Mouse (Mus musculus) adrenal gland, postnatal 4 days (tissue): ENCODE data around the gene Fam129a. TPM values are rescaled to one million over a fixed set of nuclear protein-coding genes. Genes with fewer than 3 reads are reported as not detected.
"Not testable (repeated sequence)": the region's sequence is repeated elsewhere in the genome, so short reads cannot be mapped to it uniquely, and the experiment has no call there.

Experiments used
- DNase-seq, 2 experiments: peaks; one replicate each; pipeline ENCODE4 v3.0.0; 2021 to 2022; ENCODE audit warnings: low spot score in 2 of 2, mixed read lengths in 2 of 2
- total RNA-seq, 2 experiments: library from RNA; stranded (reverse); gene quantifications; 2 replicates each; pipeline ENCODE4 v1.2.3; 2021

Gene Fam129a
- total RNA-seq, 2 experiments from 2014 or later: 69.0 to 77.2 TPM

- no peak for DNase-seq
Observed at GRCm38 (mm10) chr1:151723771-151724170, 152.8 kb downstream of the Fam129a start.

GRCm38 (mm10) chr1:151725590-151725989 lies 154.6 kb downstream of the Fam129a start:
- DNase-seq: no peak

GRCm38 (mm10) chr1:151726358-151726757 lies 155.4 kb downstream of the Fam129a start:
- no peak for DNase-seq

- DNase-seq: no peak
Observed at GRCm38 (mm10) chr1:151728141-151728540, 157.2 kb downstream of the Fam129a start.

GRCm38 (mm10) chr1:151737146-151737545 lies 166.2 kb downstream of the Fam129a start:
- no peak for DNase-seq

GRCm38 (mm10) chr1:151741199-151741621 lies 170.2 kb downstream of the Fam129a start:
- no peak for DNase-seq

- not testable (repeated sequence) for DNase-seq
Observed at GRCm38 (mm10) chr1:151749894-151750293, 178.9 kb downstream of the Fam129a start.

GRCm38 (mm10) chr1:151752946-151753345 lies 182.0 kb downstream of the Fam129a start:
- DNase-seq: no peak

- DNase-seq: no peak
Observed at GRCm38 (mm10) chr1:151753374-151753929, 182.5 kb downstream of the Fam129a start.

GRCm38 (mm10) chr1:151754028-151754489 lies 183.1 kb downstream of the Fam129a start:
- DNase-seq: no peak

- DNase-seq: peak; percentile 82 to 95
Observed at GRCm38 (mm10) chr1:151754881-151755659, 184.1 kb downstream of the Fam129a start, which contains the start of gene Edem3. Gene Edem3, plus strand, starts transcription at chr1:151755371.

- peak in 1 of 2 experiments; percentile 44 for DNase-seq
Observed at GRCm38 (mm10) chr1:151755660-151756424, 184.9 kb downstream of the Fam129a start.

- no peak for DNase-seq
Observed at GRCm38 (mm10) chr1:151756425-151756728, 185.4 kb downstream of the Fam129a start.

- DNase-seq: no peak
Observed at GRCm38 (mm10) chr1:151758301-151758700, 187.3 kb downstream of the Fam129a start.

GRCm38 (mm10) chr1:151758991-151759390 lies 188.0 kb downstream of the Fam129a start:
- DNase-seq: no peak

GRCm38 (mm10) chr1:151764236-151764635 lies 193.2 kb downstream of the Fam129a start:
- no peak for DNase-seq

GRCm38 (mm10) chr1:151766166-151766565 lies 195.2 kb downstream of the Fam129a start:
- DNase-seq: no peak

GRCm38 (mm10) chr1:151766976-151767654 lies 196.1 kb downstream of the Fam129a start:
- no peak for DNase-seq

- DNase-seq: no peak
Observed at GRCm38 (mm10) chr1:151769200-151769913, 198.4 kb downstream of the Fam129a start.
